Mouse (Mus musculus): ENCODE results near the gene Isl2. TPM values are rescaled to one million over a fixed set of nuclear protein-coding genes. Genes with fewer than 3 reads are reported as not detected.

The Isl2 gene
- total and polyA plus RNA-seq, 3 experiments = 0.06 TPM; not detected in 2

- no peaks in the 10 kb centered on the region for H3K36me3 ChIP-seq (ENCODE audit: control insufficient read depth, insufficient read depth, low read length)
- TF ChIP-seq POLR2A (IDR thresholded peaks at IDR 0.05; ENCODE audit: insufficient read depth, low read depth, low read length) (no peak), CTCF (IDR thresholded peaks at IDR 0.05) (no peak), EP300 (IDR thresholded peaks at IDR 0.05; ENCODE audit: insufficient read depth, low read depth, low read length) (no peak)
- intact Hi-C loops (cut with DNase I) = no loop called here
- 79% methylated on average over 3 of the region's 3 CpGs for WGBS
- no peak overlapping the region for H3K9ac ChIP-seq (ENCODE audit: low read depth, low read length)
- H3K27ac ChIP-seq = no peak overlapping the region
- no peak for DNase-seq
- no peaks in the 10 kb centered on the region for H3K27me3 ChIP-seq (ENCODE audit: control insufficient read depth, insufficient read depth, low read length)
- no peaks in the 10 kb centered on the region for H3K79me2 ChIP-seq (replicated peaks; ENCODE audit: control insufficient read depth, insufficient read depth, low read length)
- H3K4me1 ChIP-seq (ENCODE audit: control insufficient read depth, insufficient read depth, low read length) = no peaks in the 10 kb centered on the region
- no peak overlapping the region for H3K4me3 ChIP-seq
These were observed 42.9 kb downstream of the Isl2 start for GRCm38 (mm10) chr9:55581414-55581813.

GRCm38 (mm10) chr9:55586141-55586540 is 47.7 kb downstream of the Isl2 start:
- intact Hi-C loops (cut with DNase I) = no loop called here
- Histone ChIP-seq H3K4me3 (no peak overlapping the region), H3K9ac (ENCODE audit: low read depth, low read length) (no peak overlapping the region), H3K36me3 (ENCODE audit: control insufficient read depth, insufficient read depth, low read length) (no peaks in the 10 kb centered on the region), H3K79me2 (replicated peaks; ENCODE audit: control insufficient read depth, insufficient read depth, low read length) (no peaks in the 10 kb centered on the region), H3K4me1 (ENCODE audit: control insufficient read depth, insufficient read depth, low read length) (no peaks in the 10 kb centered on the region), H3K27me3 (ENCODE audit: control insufficient read depth, insufficient read depth, low read length) (no peaks in the 10 kb centered on the region), H3K27ac (no peak overlapping the region)
- WGBS = 90% methylated on average over 6 of the region's 6 CpGs
- DNase-seq = no peak
- TF ChIP-seq EP300 (IDR thresholded peaks at IDR 0.05; ENCODE audit: insufficient read depth, low read depth, low read length) (no peak), POLR2A (IDR thresholded peaks at IDR 0.05; ENCODE audit: insufficient read depth, low read depth, low read length) (no peak), CTCF (IDR thresholded peaks at IDR 0.05) (no peak)

Other genes with a start within 250 kb of the Isl2 start
- gene Nrg4, start 211.8 kb upstream of the Isl2 start, total RNA-seq (2021) = 1 to 10 TPM; 1.5 to 2.3 TPM
- 3.9 and 7.6 TPM in 2 replicates for gene Nrg4, start 211.8 kb upstream of the Isl2 start, polyA plus RNA-seq (2012; rRNA removed)
- 1 to 10 TPM; 1.5 to 2.0 TPM for gene Tmem266, start 211.8 kb upstream of the Isl2 start, total RNA-seq (2021)
- 2.5 and 3.3 TPM in 2 replicates for gene Tmem266, start 211.8 kb upstream of the Isl2 start, polyA plus RNA-seq (2012; rRNA removed)
- 1,000 to 10,000 TPM in 1 of 2 experiments, 100 to 1,000 TPM in 1; 871 to 1,031 TPM for gene Etfa, start 26.4 kb upstream of the Isl2 start, total RNA-seq (2021)
- gene Etfa, start 26.4 kb upstream of the Isl2 start, polyA plus RNA-seq (2012; rRNA removed) = 289 and 479 TPM in 2 replicates

All from heart, adult 2 months (tissue).